Mouse (Mus musculus) stomach, embryonic 15.5 days (tissue): Measurements from ENCODE around the gene Myl7. TPM values are rescaled to one million over a fixed set of nuclear protein-coding genes. Genes with fewer than 3 reads are reported as not detected.

Experiments used
- ATAC-seq: fragments of 200-750 bp; cut with Nextera tagmentation; 2 replicates; pipeline ENCODE4 v1.8.0; 2017; ENCODE audit warnings: low read depth, moderate number of reproducible peaks, moderate TSS enrichment; ENCODE audit not compliant: insufficient read depth, low FRiP score
- H3K27ac ChIP-seq: fragments of 300-500 bp; sonication (generic); 2 replicates; pipeline ENCODE4 v1.5.1; 2015; ENCODE audit warnings: mild to moderate bottlenecking, inconsistent platforms
- H3K27me3 ChIP-seq: fragments of 300-500 bp; sonication (generic); replicated peaks from 2 replicates; pipeline ENCODE4 v1.6.1; 2015; ENCODE audit warnings: inconsistent platforms
- H3K36me3 ChIP-seq: fragments of 300-500 bp; sonication (generic); 2 replicates; pipeline ENCODE4 v1.6.1; 2015; ENCODE audit warnings: inconsistent platforms
- H3K4me1 ChIP-seq: fragments of 300-500 bp; sonication (generic); 2 replicates; pipeline ENCODE4 v1.6.1; 2015; ENCODE audit warnings: inconsistent platforms
- H3K4me2 ChIP-seq: fragments of 300-500 bp; sonication (generic); 2 replicates; pipeline ENCODE4 v1.6.1; 2015; ENCODE audit warnings: mild to moderate bottlenecking, inconsistent platforms
- H3K4me3 ChIP-seq: fragments of 300-500 bp; sonication (generic); replicated peaks from 2 replicates; pipeline ENCODE4 v1.5.1; 2015; ENCODE audit warnings: inconsistent platforms
- H3K9ac ChIP-seq: fragments of 300-500 bp; sonication (generic); 2 replicates; pipeline ENCODE4 v1.6.1; 2015; ENCODE audit warnings: inconsistent platforms
- H3K9me3 ChIP-seq: fragments of 300-500 bp; sonication (generic); 2 replicates; pipeline ENCODE4 v1.6.1; 2016; ENCODE audit warnings: inconsistent platforms
- WGBS: fragments of 180-500 bp; shearing (Covaris S2); methylation state at CpG from one replicate; pipeline ENCODE4 v1.1.7; 2015; 5-methylcytosine and 5-hydroxymethylcytosine counted together
- polyA plus RNA-seq: library from polyadenylated mRNA; unstranded; fragments of >200 nt; fragmentation: Nextera tagmentation; extraction: Ambion mirVana; gene quantifications from 2 replicates; pipeline ENCODE4 v1.2.1, GENCODE M21; 2015

Gene Myl7
- polyA plus RNA-seq, 1 experiment from 2014 or later, result 25.2 TPM

DNA sequence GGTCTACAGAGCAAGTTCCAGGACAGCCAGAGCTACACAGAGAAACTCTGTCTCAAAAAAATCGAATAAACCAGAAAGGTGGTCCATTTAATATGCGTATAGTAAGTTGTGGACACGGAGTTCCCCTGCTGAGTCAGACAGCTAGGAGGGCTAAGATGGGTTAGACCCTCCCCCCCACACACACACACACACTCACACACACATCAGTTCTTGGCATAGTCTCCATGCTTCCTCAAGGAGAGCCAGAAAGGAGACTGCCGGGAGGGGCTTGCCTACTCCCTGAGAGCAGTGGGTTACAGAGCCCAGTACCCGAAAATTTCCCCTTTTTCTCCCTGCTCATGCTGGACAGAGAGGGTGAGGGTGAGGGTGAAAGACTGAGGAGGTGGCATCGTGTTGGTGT is 37.9 kb downstream of the Myl7 start:
- Histone ChIP-seq H3K27ac (no peak overlapping the region), H3K4me3 (no peak overlapping the region), H3K27me3 (no peaks in the 10 kb centered on the region; the same call in 1 of the 2 replicates), H3K9me3 (no peaks in the 10 kb centered on the region), H3K36me3 (no peaks in the 10 kb centered on the region; the same call in 1 of the 2 replicates), H3K9ac (no peak overlapping the region), H3K4me1 (peaks cover 21% of the 10 kb centered on the region), H3K4me2 (no peak overlapping the region)
- ATAC-seq, result no peak
- WGBS, result 51% methylated on average over 6 of the region's 6 CpGs

GRCm38 (mm10) chr11:5859883-5860550 is 38.6 kb downstream of the Myl7 start:
- no peak overlapping the region for H3K4me3 ChIP-seq
- no peaks in the 10 kb centered on the region for H3K36me3 ChIP-seq
- ATAC-seq, result no peak
- WGBS, result 86% methylated on average over 13 of the region's 13 CpGs
- peaks cover 21% of the 10 kb centered on the region for H3K4me1 ChIP-seq
- no peak overlapping the region for H3K27ac ChIP-seq
- H3K9ac ChIP-seq, result no peak overlapping the region
- no peaks in the 10 kb centered on the region for H3K9me3 ChIP-seq
- H3K4me2 ChIP-seq, result no peak overlapping the region
- no peaks in the 10 kb centered on the region; the same call in 1 of the 2 replicates for H3K27me3 ChIP-seq

DNA sequence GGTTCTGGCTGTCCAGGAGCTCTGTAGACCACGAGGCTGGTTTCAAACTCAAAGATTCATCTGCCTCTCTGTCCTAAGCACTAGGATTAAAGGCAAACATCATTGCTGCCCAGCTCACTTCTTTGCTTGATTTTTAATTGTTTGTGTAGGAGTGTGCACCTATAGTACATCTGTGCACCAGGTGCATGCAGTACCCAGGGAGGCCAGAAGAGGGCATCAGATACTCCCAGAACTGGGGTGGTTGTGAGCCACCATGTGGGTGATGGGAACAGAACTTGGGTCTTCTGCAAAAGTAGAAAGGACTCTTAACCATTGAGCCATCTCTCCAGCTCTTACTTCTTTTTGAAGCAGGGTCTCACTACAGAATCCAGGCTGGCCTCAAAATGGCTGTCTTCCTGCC is 39.9 kb downstream of the Myl7 start:
- no peak overlapping the region for H3K27ac ChIP-seq
- no peaks in the 10 kb centered on the region for H3K9me3 ChIP-seq
- no peak overlapping the region for H3K9ac ChIP-seq
- WGBS, result 82% methylated on average over 1 of the region's 1 CpGs
- H3K4me3 ChIP-seq, result no peak overlapping the region
- no peaks in the 10 kb centered on the region; the same call in 1 of the 2 replicates for H3K27me3 ChIP-seq
- peaks cover 21% of the 10 kb centered on the region for H3K4me1 ChIP-seq
- ATAC-seq, result no peak
- H3K4me2 ChIP-seq, result no peak overlapping the region
- no peaks in the 10 kb centered on the region for H3K36me3 ChIP-seq

- peaks cover 5% of the 10 kb centered on the region; the same call in 1 of the 2 replicates for H3K4me1 ChIP-seq
- H3K9me3 ChIP-seq, result no peaks in the 10 kb centered on the region
- 80% methylated on average over 8 of the region's 8 CpGs for WGBS
- no peak overlapping the region for H3K4me2 ChIP-seq
- H3K9ac ChIP-seq, result no peak overlapping the region
- no peak overlapping the region for H3K27ac ChIP-seq
- H3K4me3 ChIP-seq, result no peak overlapping the region
- no peaks in the 10 kb centered on the region for H3K36me3 ChIP-seq
- no peaks in the 10 kb centered on the region; the same call in 1 of the 2 replicates for H3K27me3 ChIP-seq
- ATAC-seq, result no peak
Observed at GRCm38 (mm10) chr11:5856479-5857130, 42.0 kb downstream of the Myl7 start.

DNA sequence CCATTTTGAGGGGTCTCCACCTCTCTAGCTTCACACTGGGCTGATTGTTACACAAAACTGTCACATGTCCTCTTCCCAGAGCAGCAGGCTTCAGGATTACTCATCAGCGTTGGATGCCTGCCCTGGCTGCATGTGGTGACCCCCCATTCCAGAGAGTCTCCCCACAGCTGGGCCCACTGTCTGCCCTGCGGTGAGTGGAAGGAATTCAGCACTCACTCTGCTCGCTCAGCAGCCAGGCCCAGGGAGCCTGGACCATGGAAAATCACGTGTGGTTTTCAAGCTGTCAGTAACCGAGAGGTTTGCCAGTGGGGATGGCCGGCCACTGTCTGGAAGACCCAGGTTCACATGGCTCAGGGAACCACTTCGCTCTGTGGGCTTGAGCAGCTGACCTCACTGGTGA is 42.7 kb downstream of the Myl7 start:
- 0 out of 2 replicates have a peak, but pooled peaks have one; percentile 52 for ATAC-seq
- H3K36me3 ChIP-seq, result no peaks in the 10 kb centered on the region
- no peak overlapping the region for H3K4me2 ChIP-seq
- H3K4me3 ChIP-seq, result no peak overlapping the region
- 26% methylated on average over 7 of the region's 7 CpGs for WGBS
- H3K9ac ChIP-seq, result no peak overlapping the region
- no peaks in the 10 kb centered on the region for H3K27me3 ChIP-seq
- no peak overlapping the region for H3K27ac ChIP-seq
- H3K4me1 ChIP-seq, result peaks cover under 1% of the 10 kb centered on the region; the same call in 1 of the 2 replicates
- no peaks in the 10 kb centered on the region for H3K9me3 ChIP-seq

GRCm38 (mm10) chr11:5855481-5855880 is 43.1 kb downstream of the Myl7 start:
- Histone ChIP-seq H3K4me3 (no peak overlapping the region), H3K9ac (no peak overlapping the region), H3K36me3 (no peaks in the 10 kb centered on the region), H3K27me3 (no peaks in the 10 kb centered on the region), H3K4me1 (no peaks in the 10 kb centered on the region), H3K27ac (no peak overlapping the region), H3K9me3 (no peaks in the 10 kb centered on the region), H3K4me2 (no peak overlapping the region)
- no peak for ATAC-seq

DNA sequence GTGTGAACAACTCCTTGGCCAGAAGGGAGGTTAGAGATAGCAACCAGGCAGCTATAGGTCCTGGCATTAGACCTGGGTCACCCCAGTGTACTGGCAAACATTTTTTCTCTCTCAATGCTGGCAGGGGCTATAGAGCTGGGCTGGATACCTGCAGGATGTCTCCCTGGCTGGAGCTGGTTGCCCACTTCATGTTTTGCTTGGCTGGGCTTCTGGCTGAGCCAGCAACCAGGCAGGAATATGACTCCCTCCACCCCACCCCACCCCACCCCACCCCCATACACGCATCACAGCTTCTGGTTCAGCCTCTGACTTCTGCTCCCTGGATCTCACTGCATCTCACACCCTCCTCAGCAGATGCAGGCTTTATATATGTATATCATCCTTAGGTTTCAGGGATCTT is 46.3 kb downstream of the Myl7 start:
- no peaks in the 10 kb centered on the region for H3K27me3 ChIP-seq
- H3K9me3 ChIP-seq, result no peaks in the 10 kb centered on the region
- no peak overlapping the region for H3K9ac ChIP-seq
- 40% methylated on average over 1 of the region's 1 CpGs for WGBS
- no peak overlapping the region for H3K4me2 ChIP-seq
- no peaks in the 10 kb centered on the region for H3K4me1 ChIP-seq
- H3K4me3 ChIP-seq, result no peak overlapping the region
- no peaks in the 10 kb centered on the region for H3K36me3 ChIP-seq
- ATAC-seq, result no peak
- H3K27ac ChIP-seq, result no peak overlapping the region

- Histone ChIP-seq H3K36me3 (no peaks in the 10 kb centered on the region), H3K9me3 (no peaks in the 10 kb centered on the region), H3K27me3 (no peaks in the 10 kb centered on the region), H3K27ac (no peak overlapping the region), H3K9ac (no peak overlapping the region), H3K4me1 (no peaks in the 10 kb centered on the region), H3K4me3 (no peak overlapping the region), H3K4me2 (no peak overlapping the region)
- WGBS, result 46% methylated on average over 4 of the region's 4 CpGs
- ATAC-seq, result no peak
Observed at GRCm38 (mm10) chr11:5851021-5851736, 47.4 kb downstream of the Myl7 start.

- Histone ChIP-seq H3K4me2 (no peak overlapping the region), H3K9ac (no peak overlapping the region), H3K27ac (no peak overlapping the region), H3K36me3 (no peaks in the 10 kb centered on the region), H3K27me3 (no peaks in the 10 kb centered on the region), H3K4me1 (no peaks in the 10 kb centered on the region), H3K4me3 (no peak overlapping the region), H3K9me3 (no peaks in the 10 kb centered on the region)
- ATAC-seq, result no peak
- 52% methylated on average over 5 of the region's 5 CpGs for WGBS
Observed at GRCm38 (mm10) chr11:5850452-5850851, 48.1 kb downstream of the Myl7 start.

- no peaks in the 10 kb centered on the region for H3K36me3 ChIP-seq
- no peaks in the 10 kb centered on the region for H3K4me1 ChIP-seq
- H3K27me3 ChIP-seq, result no peaks in the 10 kb centered on the region
- ATAC-seq, result no peak
- no peak overlapping the region for H3K9ac ChIP-seq
- H3K27ac ChIP-seq, result no peak overlapping the region
- H3K4me3 ChIP-seq, result no peak overlapping the region
- H3K4me2 ChIP-seq, result no peak overlapping the region
- 55% methylated on average over 2 of the region's 2 CpGs for WGBS
- no peaks in the 10 kb centered on the region for H3K9me3 ChIP-seq
Observed at GRCm38 (mm10) chr11:5849316-5849715, 49.3 kb downstream of the Myl7 start.

DNA sequence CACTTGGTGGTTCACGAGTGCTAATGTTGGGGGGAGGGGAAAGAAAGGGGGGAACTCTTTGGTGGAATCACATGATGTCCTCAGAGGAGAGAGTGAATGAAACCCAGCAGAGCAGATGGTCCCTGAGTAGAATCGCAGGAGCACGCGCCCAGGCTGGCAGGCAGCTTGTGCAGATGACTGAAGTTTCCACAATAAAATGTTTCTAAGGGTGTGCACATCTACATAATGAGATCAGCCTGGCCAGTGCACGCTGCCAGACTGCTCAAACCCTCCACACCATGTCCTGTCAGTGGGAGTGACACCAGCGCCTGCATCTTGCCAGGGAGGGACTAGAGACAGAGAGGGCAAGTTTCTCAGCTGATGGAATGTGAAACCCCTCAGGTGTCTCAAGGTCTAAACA is 49.8 kb downstream of the Myl7 start:
- no peak overlapping the region for H3K27ac ChIP-seq
- no peaks in the 10 kb centered on the region for H3K27me3 ChIP-seq
- no peak overlapping the region for H3K9ac ChIP-seq
- WGBS, result 65% methylated on average over 6 of the region's 6 CpGs
- no peak for ATAC-seq
- H3K4me1 ChIP-seq, result no peaks in the 10 kb centered on the region
- H3K36me3 ChIP-seq, result no peaks in the 10 kb centered on the region
- no peak overlapping the region for H3K4me3 ChIP-seq
- no peak overlapping the region for H3K4me2 ChIP-seq
- H3K9me3 ChIP-seq, result no peaks in the 10 kb centered on the region
